Comparison of ENCODE assay signal across 10 mouse cellular contexts in genomic region chr9:92174176-92175075, GRCm38 (mm10). TPM values are rescaled to one million over a fixed set of nuclear protein-coding genes. Genes with fewer than 3 reads are reported as not detected.
A peak's percentile ranks its signal among the peaks of the same experiment; 100 is the strongest.
DNase-seq lines count a peak whose midpoint lies in the region; ATAC-seq lines count a peak whose summit lies in the region.
"Had no signal": no experiment of that assay in that cellular context is flagged by ENCODE, and none has a peak within 500 bp of the region (broad histone marks: within the 10 kb centered on the region; RNA-seq: fewer than 3 reads in every experiment).

No protein-coding gene starts in this region.

- H3K9ac ChIP-seq in kidney, embryonic 15.5 days, result no peak overlapping the region
- H3K9ac ChIP-seq in kidney, embryonic 16.5 days (replicated peaks; ENCODE audit: low read length), result no peak overlapping the region
- no peak overlapping the region for H3K9ac ChIP-seq in hindbrain, embryonic 15.5 days
- no peak overlapping the region for H3K9ac ChIP-seq in midbrain, embryonic 12.5 days (replicated peaks)
- H3K9ac ChIP-seq: embryonic facial prominence, embryonic 13.5 days; limb, embryonic 13.5 days had no signal

- no peaks in the 10 kb centered on the region for H3K4me1 ChIP-seq in kidney, embryonic 15.5 days
- no peaks in the 10 kb centered on the region for H3K4me1 ChIP-seq in kidney, embryonic 16.5 days (ENCODE audit: insufficient read depth, low read length)
- H3K4me1 ChIP-seq in hindbrain, embryonic 15.5 days (replicated peaks), result peaks cover 16% of the 10 kb centered on the region
- H3K4me1 ChIP-seq in midbrain, embryonic 12.5 days, result peaks cover 6% of the 10 kb centered on the region; the same call in 1 of the 2 replicates
- H3K4me1 ChIP-seq: embryonic facial prominence, embryonic 13.5 days; limb, embryonic 13.5 days had no signal

- no peaks in the 10 kb centered on the region for H3K27me3 ChIP-seq in kidney, embryonic 15.5 days
- no peaks in the 10 kb centered on the region for H3K27me3 ChIP-seq in kidney, embryonic 16.5 days (ENCODE audit: insufficient read depth, low read length)
- H3K27me3 ChIP-seq in hindbrain, embryonic 15.5 days, result no peaks in the 10 kb centered on the region
- peaks cover 7% of the 10 kb centered on the region for H3K27me3 ChIP-seq in midbrain, embryonic 12.5 days
- H3K27me3 ChIP-seq: embryonic facial prominence, embryonic 13.5 days; limb, embryonic 13.5 days had no signal

- H3K9me3 ChIP-seq in kidney, embryonic 15.5 days (replicated peaks), result no peaks in the 10 kb centered on the region
- H3K9me3 ChIP-seq in kidney, embryonic 16.5 days (ENCODE audit: low read length), result no peaks in the 10 kb centered on the region
- no peaks in the 10 kb centered on the region for H3K9me3 ChIP-seq in hindbrain, embryonic 15.5 days
- H3K9me3 ChIP-seq in midbrain, embryonic 12.5 days, result no peaks in the 10 kb centered on the region
- H3K9me3 ChIP-seq: embryonic facial prominence, embryonic 13.5 days; limb, embryonic 13.5 days had no signal

- H3K36me3 ChIP-seq in kidney, embryonic 15.5 days, result no peaks in the 10 kb centered on the region
- no peaks in the 10 kb centered on the region for H3K36me3 ChIP-seq in kidney, embryonic 16.5 days (ENCODE audit: insufficient read depth, low read length)
- H3K36me3 ChIP-seq in hindbrain, embryonic 15.5 days, result no peaks in the 10 kb centered on the region
- H3K36me3 ChIP-seq in midbrain, embryonic 12.5 days, result no peaks in the 10 kb centered on the region
- H3K36me3 ChIP-seq: embryonic facial prominence, embryonic 13.5 days; limb, embryonic 13.5 days had no signal

- WGBS in kidney, embryonic 15.5 days, result 52% methylated on average over 15 of the region's 15 CpGs
- 54% methylated on average over 15 of the region's 15 CpGs for WGBS in kidney, embryonic 16.5 days
- 16% methylated on average over 15 of the region's 15 CpGs for WGBS in hindbrain, embryonic 15.5 days
- WGBS in midbrain, embryonic 12.5 days, result 19% methylated on average over 15 of the region's 15 CpGs

- 0 out of 2 replicates have a peak, but pooled peaks have one; percentile 64 for ATAC-seq in kidney, embryonic 15.5 days (replicated peaks; ENCODE audit: low FRiP score)
- ATAC-seq in kidney, embryonic 16.5 days (ENCODE audit: low FRiP score, low TSS enrichment), result no peak
- ATAC-seq in hindbrain, embryonic 15.5 days (ENCODE audit: low FRiP score, low read depth), result peak; percentile 88
- peak; percentile 89 for ATAC-seq in midbrain, embryonic 12.5 days (ENCODE audit: low FRiP score, low read depth)
- no peak for ATAC-seq in megakaryocyte, adult 5-6 weeks (ENCODE audit: poor library complexity, severe bottlenecking)

- no peak overlapping the region for H3K4me2 ChIP-seq in kidney, embryonic 15.5 days
- no peak overlapping the region for H3K4me2 ChIP-seq in kidney, embryonic 16.5 days (replicated peaks; ENCODE audit: low read depth, low read length)
- H3K4me2 ChIP-seq in hindbrain, embryonic 15.5 days, result peak overlapping the region; percentile 33
- peak overlapping the region; percentile 22 for H3K4me2 ChIP-seq in midbrain, embryonic 12.5 days (replicated peaks)
- H3K4me2 ChIP-seq: embryonic facial prominence, embryonic 13.5 days; limb, embryonic 13.5 days had no signal

- no peak overlapping the region for H3K4me3 ChIP-seq in kidney, embryonic 15.5 days (replicated peaks)
- H3K4me3 ChIP-seq in kidney, embryonic 16.5 days (ENCODE audit: low read length), result no peak overlapping the region
- no peak overlapping the region for H3K4me3 ChIP-seq in hindbrain, embryonic 15.5 days
- no peak overlapping the region for H3K4me3 ChIP-seq in midbrain, embryonic 12.5 days
- H3K4me3 ChIP-seq: embryonic facial prominence, embryonic 13.5 days; limb, embryonic 13.5 days had no signal

- DNase-seq in embryo, embryonic 10 days (ENCODE audit: low spot score), result peak; percentile 83
- DNase-seq in testis, postnatal 14 days (ENCODE audit: low spot score), result no peak
- DNase-seq in gastrocnemius, postnatal 25 days, result no peak

- H3K27ac ChIP-seq in kidney, embryonic 15.5 days, result no peak overlapping the region
- no peak overlapping the region for H3K27ac ChIP-seq in kidney, embryonic 16.5 days (ENCODE audit: low read length)
- peak overlapping the region; percentile 56 for H3K27ac ChIP-seq in hindbrain, embryonic 15.5 days (replicated peaks)
- peak overlapping the region; percentile 61; the same call in 1 of the 2 replicates for H3K27ac ChIP-seq in midbrain, embryonic 12.5 days (replicated peaks)
- H3K27ac ChIP-seq: embryonic facial prominence, embryonic 13.5 days; limb, embryonic 13.5 days had no signal

RNA-seq across cellular contexts. Expression of gene Plscr5, which starts 18.3 kb away (rescaled TPM):
- not detected in 2 replicates for polyA plus RNA-seq in kidney, embryonic 15.5 days (2015; fragmentation: Nextera tagmentation; extraction: Ambion mirVana)
- polyA plus RNA-seq in kidney, embryonic 16.5 days (2015; fragmentation: Nextera tagmentation; extraction: Ambion mirVana), result not detected in 2 replicates
- polyA plus RNA-seq in hindbrain, embryonic 15.5 days (2015; fragmentation: Nextera tagmentation; extraction: Ambion mirVana), result 0.21 and 0.39 TPM in 2 replicates
- not detected in 2 replicates for polyA plus RNA-seq in midbrain, embryonic 12.5 days (2016; fragmentation: Nextera tagmentation; extraction: Ambion mirVana)
- not detected in 2 replicates for total RNA-seq in megakaryocyte, adult 5-6 weeks (2015)
- not detected in 2 replicates for total RNA-seq in megakaryocyte, adult 5-6 weeks (2017)
- total RNA-seq in gastrocnemius, postnatal 25 days (2021), result not detected
- polyA plus RNA-seq: embryonic facial prominence, embryonic 13.5 days; limb, embryonic 13.5 days had no signal

Comparison
In these comparisons a context has a peak if more than half of its experiments do, and no peak if none do; other contexts are left out.
1. ATAC-seq: peak in kidney, embryonic 15.5 days (single experiment), hindbrain, embryonic 15.5 days (single experiment) and midbrain, embryonic 12.5 days (single experiment); none in kidney, embryonic 16.5 days (single experiment) and megakaryocyte, adult 5-6 weeks (single experiment).
2. H3K27ac ChIP-seq: peak in hindbrain, embryonic 15.5 days (single experiment) and midbrain, embryonic 12.5 days (single experiment); none in kidney, embryonic 15.5 days (single experiment) and kidney, embryonic 16.5 days (single experiment).
3. H3K4me2 ChIP-seq: peak in hindbrain, embryonic 15.5 days (single experiment) and midbrain, embryonic 12.5 days (single experiment); none in kidney, embryonic 15.5 days (single experiment) and kidney, embryonic 16.5 days (single experiment).